ENCODE assay signal across 8 mouse cellular contexts in the genomic region with DNA sequence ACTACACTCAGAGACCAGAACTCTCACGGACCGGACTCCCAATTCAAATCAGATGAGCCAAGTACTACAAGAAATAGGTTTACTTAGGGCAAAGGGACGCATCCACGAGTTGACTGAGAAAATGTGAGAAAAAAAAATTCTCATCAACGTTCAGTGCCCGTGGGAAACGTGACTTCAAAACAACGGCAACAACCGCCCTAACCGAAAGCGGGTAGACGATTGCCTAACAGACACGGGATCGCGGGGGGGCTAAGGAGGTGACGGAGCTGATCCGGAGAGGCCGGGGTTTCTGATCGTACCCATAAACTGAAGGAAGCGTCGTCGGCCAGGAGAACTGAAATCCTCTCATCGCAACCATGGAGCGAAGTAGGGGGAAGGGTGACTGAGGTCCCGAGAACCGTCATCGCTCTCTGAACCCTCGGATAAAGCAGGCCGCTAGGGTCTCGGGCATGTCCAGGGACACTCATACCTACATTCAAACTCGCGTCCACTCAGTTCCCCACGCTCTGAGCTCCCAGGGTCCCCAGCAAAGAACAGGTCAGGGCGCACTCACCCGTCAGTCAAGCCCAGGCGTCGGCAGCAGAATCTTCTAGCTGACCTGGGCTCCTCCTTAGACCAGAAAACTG. TPM values are rescaled to one million over a fixed set of nuclear protein-coding genes. Genes with fewer than 3 reads are reported as not detected.
DNase-seq lines count a peak whose midpoint lies in the region; ATAC-seq and TF ChIP-seq lines count a peak whose summit lies in the region.

A gene (plus strand): TSS at position 51 of the 626 bp plus-strand sequence.

- H3K4me3 ChIP-seq in E14TG2a.4 (replicated peaks; ENCODE audit: low read length) (peak within 1 kb of the TSS; percentile 96), macrophage (ENCODE audit: inconsistent target) (peak within 1 kb of the TSS; percentile 97)
- H3K4me3 ChIP-seq in embryonic facial prominence, embryonic 11.5 days (ENCODE audit: low read depth, low read length) = peak within 1 kb of the TSS; percentile 93
- peak within 1 kb of the TSS; percentile 95 for H3K4me3 ChIP-seq in heart, postnatal 0 days (ENCODE audit: low read depth, low read length)
- H3K4me3 ChIP-seq in thymus, adult 2 months (ENCODE audit: control insufficient read depth, insufficient read depth, low read length) = peak within 1 kb of the TSS; percentile 96

- peak within 1 kb of the TSS; percentile 85 for H3K27ac ChIP-seq in embryonic facial prominence, embryonic 11.5 days (replicated peaks; ENCODE audit: low read depth, low read length)
- peak within 1 kb of the TSS; percentile 91 for H3K27ac ChIP-seq in heart, postnatal 0 days (ENCODE audit: low read depth)
- H3K27ac ChIP-seq in macrophage = peak within 1 kb of the TSS; percentile 89
- H3K27ac ChIP-seq in thymus, adult 2 months (ENCODE audit: control insufficient read depth, insufficient read depth, low read length) = peak within 1 kb of the TSS; percentile 65

- peak; percentile 5; the same call in 1 of the 2 replicates for TF ChIP-seq EP300 in heart, postnatal 0 days (IDR thresholded peaks at IDR 0.05; ENCODE audit: low read depth)

- peak; percentile 48 for ATAC-seq in frontal cortex, adult (ENCODE audit: low TSS enrichment)
- no peak; the same call in 1 of the 2 replicates for ATAC-seq in embryonic facial prominence, embryonic 11.5 days (replicated peaks; ENCODE audit: insufficient number of reproducible peaks, low FRiP score, low TSS enrichment, low read depth)
- ATAC-seq in heart, postnatal 0 days (ENCODE audit: insufficient read depth, low read depth) = peak; percentile 34

- TF ChIP-seq CTCF in E14TG2a.4 (conservative IDR thresholded peaks at IDR 0.05; ENCODE audit: low read length) = no peak
- TF ChIP-seq CTCF in heart, postnatal 0 days (IDR thresholded peaks at IDR 0.05; ENCODE audit: low read depth) = no peak
- no peak for TF ChIP-seq CTCF in thymus, adult 2 months (IDR thresholded peaks at IDR 0.05; ENCODE audit: borderline replicate concordance, control insufficient read depth, extremely low read depth, insufficient read depth, low read length, poor library complexity)

- no peaks in the 10 kb centered on the region for H3K9me3 ChIP-seq in E14TG2a.4 (ENCODE audit: low read length)
- H3K9me3 ChIP-seq in embryonic facial prominence, embryonic 11.5 days (replicated peaks; ENCODE audit: control insufficient read depth, low read length) = no peaks in the 10 kb centered on the region
- H3K9me3 ChIP-seq in heart, postnatal 0 days (replicated peaks; ENCODE audit: control insufficient read depth, low read length) = no peaks in the 10 kb centered on the region

- WGBS in embryonic facial prominence, embryonic 11.5 days = 1% methylated on average over 37 of the region's 37 CpGs
- under 1% methylated on average over 37 of the region's 37 CpGs for WGBS in heart, postnatal 0 days
- WGBS in macrophage (ENCODE audit: missing documents) = 1% methylated on average over 33 of the region's 37 CpGs
- WGBS in thymus, adult 2 months = under 1% methylated on average over 37 of the region's 37 CpGs

- no peak for TF ChIP-seq POLR2A in thymus, adult 2 months (IDR thresholded peaks at IDR 0.05; ENCODE audit: control insufficient read depth, extremely low read depth, insufficient read depth, low read length, poor library complexity)

- DNase-seq in frontal cortex, postnatal 14 days (ENCODE audit: low spot score in 2 of 2) = no peak
- DNase-seq in embryonic facial prominence, embryonic 11.5 days (ENCODE audit: low spot score) = no peak
- DNase-seq in heart, postnatal 0 days (ENCODE audit: low spot score) = peak; percentile 12
- no peak for DNase-seq in layer of hippocampus, postnatal 36 days
- peak; percentile 54 for DNase-seq in thymus, adult 2 months

- H3K4me2 ChIP-seq in embryonic facial prominence, embryonic 11.5 days (ENCODE audit: low read depth, low read length) = peak within 1 kb of the TSS; percentile 62
- peak within 1 kb of the TSS; percentile 72 for H3K4me2 ChIP-seq in heart, postnatal 0 days (ENCODE audit: low read depth, low read length)

- H3K79me2 ChIP-seq in macrophage (ENCODE audit: inconsistent target) = peaks cover 97% of the 10 kb centered on the region

- H3K27me3 ChIP-seq in E14TG2a.4 (ENCODE audit: insufficient read depth, low read length) = no peaks in the 10 kb centered on the region
- no peaks in the 10 kb centered on the region for H3K27me3 ChIP-seq in embryonic facial prominence, embryonic 11.5 days (ENCODE audit: control insufficient read depth, insufficient read depth, low read length)
- H3K27me3 ChIP-seq in heart, postnatal 0 days (ENCODE audit: control insufficient read depth, insufficient read depth, low read length) = no peaks in the 10 kb centered on the region
- H3K27me3 ChIP-seq in thymus, adult 2 months (ENCODE audit: control insufficient read depth, insufficient read depth, low read length) = no peaks in the 10 kb centered on the region

- peaks cover 56% of the 10 kb centered on the region for H3K4me1 ChIP-seq in E14TG2a.4 (replicated peaks; ENCODE audit: low read depth, low read length)
- H3K4me1 ChIP-seq in embryonic facial prominence, embryonic 11.5 days (ENCODE audit: control insufficient read depth, insufficient read depth, low read length) = peaks cover 4% of the 10 kb centered on the region
- H3K4me1 ChIP-seq in heart, postnatal 0 days (ENCODE audit: control insufficient read depth, insufficient read depth) = peaks cover 25% of the 10 kb centered on the region
- H3K4me1 ChIP-seq in thymus, adult 2 months (replicated peaks; ENCODE audit: control insufficient read depth, insufficient read depth, low read length) = peaks cover 17% of the 10 kb centered on the region

- peak within 1 kb of the TSS; percentile 93 for H3K9ac ChIP-seq in embryonic facial prominence, embryonic 11.5 days (replicated peaks; ENCODE audit: low read length)
- peak within 1 kb of the TSS; percentile 94 for H3K9ac ChIP-seq in heart, postnatal 0 days (replicated peaks; ENCODE audit: low read depth, low read length)

- H3K36me3 ChIP-seq in E14TG2a.4 (ENCODE audit: insufficient read depth, low read length) (peaks cover 67% of the 10 kb centered on the region), macrophage (ENCODE audit: inconsistent target) (peaks cover 33% of the 10 kb centered on the region)
- H3K36me3 ChIP-seq in embryonic facial prominence, embryonic 11.5 days (replicated peaks; ENCODE audit: control insufficient read depth, insufficient read depth, low read depth, low read length) = no peaks in the 10 kb centered on the region; the same call in 1 of the 2 replicates
- peaks cover 33% of the 10 kb centered on the region for H3K36me3 ChIP-seq in heart, postnatal 0 days (replicated peaks; ENCODE audit: control insufficient read depth, insufficient read depth, low read length)
- peaks cover 19% of the 10 kb centered on the region; the same call in 1 of the 2 replicates for H3K36me3 ChIP-seq in thymus, adult 2 months (ENCODE audit: control insufficient read depth, insufficient read depth, low read length)

RNA-seq across cellular contexts. Expression of the gene that starts here (rescaled TPM):
- 23.0 and 26.7 TPM in 2 replicates for polyA plus RNA-seq in embryonic facial prominence, embryonic 11.5 days (2014; fragmentation: Nextera tagmentation; extraction: Ambion mirVana)
- 7.4 and 12.1 TPM in 2 replicates for total RNA-seq in heart, postnatal 0 days (2014; rRNA removed; ENCODE audit: low replicate concordance)
- polyA plus RNA-seq in heart, postnatal 0 days (2015; fragmentation: Nextera tagmentation; extraction: Ambion mirVana) = 6.5 TPM in 2 replicates
- 10 to 100 TPM; 14.5 to 16.3 TPM for total RNA-seq in layer of hippocampus, postnatal 36 days (2021)
- total RNA-seq in macrophage (2018; cell fraction: chromatin; rRNA removed) = 100 to 1,000 TPM in 4 of 26 experiments, 10 to 100 TPM in 22; 25.5 to 297 (median 65.6) TPM
- total RNA-seq in macrophage (2018; cell fraction: cytosol; rRNA removed) = 10 to 100 TPM; 40.9 to 90.1 (median 50.3) TPM
- 100 to 1,000 TPM in 4 of 26 experiments, 10 to 100 TPM in 22; 28.9 to 124 (median 57.0) TPM for total RNA-seq in macrophage (2018; cell fraction: nucleus; rRNA removed)
- polyA plus RNA-seq in macrophage (2018) = 29.7 to 78.1 TPM (median 30.5 TPM) in 3 replicates
- 140 and 151 TPM in 2 replicates for polyA plus RNA-seq in thymus, adult 2 months (2012; rRNA removed)

Comparison
In these comparisons a context has a peak if more than half of its experiments do, and no peak if none do; other contexts are left out.
1. DNase-seq: peak in heart, postnatal 0 days (single experiment) and thymus, adult 2 months (single experiment); none in frontal cortex, postnatal 14 days (0 of 2), embryonic facial prominence, embryonic 11.5 days (single experiment) and layer of hippocampus, postnatal 36 days (0 of 2).
2. Peak in every context shown above with its lines, with median percentiles within 50 percentile points of each other: H3K4me3 ChIP-seq and H3K27ac ChIP-seq.